Mouse (Mus musculus) spleen, adult 12 weeks (tissue): ENCODE measurements at regions not wholly inside any gene's neighbourhood (a gene's known extent, or its start where the extent isn't known, plus 50 kb on each side); places are given as distances from the start of the nearest gene placed in this dataset.

ENCODE experiments used
- DNase-seq: peaks from one replicate; pipeline ENCODE4 v3.0.0; 2022; ENCODE audit warnings: low spot score

DNA sequence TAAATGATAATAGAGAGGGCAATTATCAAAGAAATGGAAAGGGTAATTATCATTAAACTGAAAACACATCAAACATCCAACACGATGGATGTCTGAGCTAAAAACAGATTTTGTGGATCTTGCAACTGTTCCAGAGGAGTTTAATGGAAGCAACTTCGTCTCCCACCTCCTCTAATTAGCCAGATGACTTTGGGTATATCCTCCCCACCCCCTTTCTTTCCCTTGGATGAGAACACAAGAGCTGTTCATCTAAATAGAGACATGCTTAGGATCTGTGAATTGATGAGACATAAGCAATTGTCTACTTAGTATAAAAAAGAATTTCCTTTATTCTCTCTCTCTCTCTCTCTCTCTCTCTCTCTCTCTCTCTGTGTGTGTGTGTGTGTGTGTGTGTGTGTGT lies 333.7 kb upstream of the Adgrl2 start:
- DNase-seq: no peak

DNA sequence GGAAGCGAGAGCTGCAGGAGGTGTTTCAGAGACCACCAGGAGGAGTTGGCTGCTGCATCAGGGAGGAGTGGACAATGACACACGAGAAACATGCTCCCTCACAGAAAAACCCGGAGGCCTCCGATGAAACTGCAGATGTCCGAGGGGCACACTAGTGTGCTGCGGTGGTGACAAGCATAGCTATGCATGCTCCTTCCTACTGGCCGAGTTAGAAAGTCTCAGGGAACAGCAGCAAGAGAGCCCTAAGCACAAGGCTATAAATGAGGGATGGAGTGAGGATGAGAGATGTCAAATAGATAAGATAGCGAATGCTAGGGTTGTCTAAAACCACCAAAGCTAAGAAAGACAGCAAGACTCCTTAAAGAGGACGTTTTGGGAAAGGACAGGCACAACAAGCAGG lies 328.4 kb upstream of the Adgrl2 start:
- DNase-seq: no peak

DNA sequence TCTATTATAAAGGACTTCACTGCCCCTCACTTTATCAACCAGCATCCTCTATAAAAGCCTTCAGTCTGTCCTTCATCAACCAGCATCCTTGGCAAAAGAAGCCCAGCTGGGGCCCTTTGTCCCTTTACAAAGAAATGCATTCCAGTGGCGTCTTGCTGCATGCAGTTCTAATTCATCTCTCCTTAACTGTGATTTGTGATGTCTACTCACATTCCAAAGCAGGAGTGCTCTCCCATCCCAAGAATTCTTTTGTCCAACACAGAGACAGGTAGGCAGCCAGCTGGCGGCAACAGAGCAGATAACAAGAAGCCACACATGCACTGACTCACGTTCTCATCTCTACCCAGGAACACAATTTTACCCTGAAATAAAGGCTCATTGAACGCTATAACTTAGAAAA lies 323.9 kb upstream of the Adgrl2 start:
- DNase-seq: no peak

GRCm38 (mm10) chr3:149313217-149313616 lies 322.9 kb upstream of the Adgrl2 start:
- no peak for DNase-seq

DNA sequence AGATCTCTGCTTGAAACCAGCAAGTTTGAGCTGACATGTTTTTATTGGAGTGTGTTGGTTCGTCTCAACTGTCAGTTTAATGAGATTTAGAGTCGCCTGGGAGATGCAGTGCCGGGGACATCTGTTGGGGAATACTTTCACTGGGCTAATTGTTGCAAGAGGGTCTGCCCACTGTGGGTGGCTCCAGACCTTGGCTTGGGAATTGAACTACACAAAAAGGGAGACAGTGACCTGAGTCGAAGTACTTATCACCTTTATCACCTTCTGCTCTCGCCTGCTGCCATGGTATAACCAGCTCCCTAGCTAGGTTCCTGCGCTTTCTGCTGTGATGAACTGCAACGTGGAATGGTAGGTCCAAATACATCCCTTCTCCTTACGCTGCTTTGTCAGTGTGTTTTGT lies 321.2 kb upstream of the Adgrl2 start:
- no peak for DNase-seq

GRCm38 (mm10) chr3:149306709-149307108 lies 316.4 kb upstream of the Adgrl2 start:
- DNase-seq: no peak

- no peak for DNase-seq
These were observed 315.9 kb upstream of the Adgrl2 start for GRCm38 (mm10) chr3:149306291-149306690.

DNA sequence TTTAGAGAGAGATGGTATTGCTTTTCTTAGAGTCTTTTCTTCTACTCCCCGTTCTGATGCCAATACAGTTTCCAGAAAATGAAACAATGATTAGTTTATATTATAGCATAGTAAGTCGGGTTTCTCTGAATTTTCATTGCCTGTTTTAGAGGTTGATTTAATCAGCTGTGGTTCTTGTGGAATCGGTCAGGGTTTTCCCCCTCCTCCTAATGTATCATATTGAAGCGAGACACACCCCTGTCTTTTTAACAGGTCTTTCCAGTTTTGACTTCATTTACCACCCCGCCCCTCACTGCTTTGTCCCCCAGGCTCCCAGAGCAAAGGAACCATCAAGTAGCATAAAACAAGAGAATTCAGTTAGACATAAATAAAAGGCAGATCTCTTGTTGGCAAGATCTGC lies 315.1 kb upstream of the Adgrl2 start:
- DNase-seq: no peak

- DNase-seq: no peak
These were observed 314.7 kb upstream of the Adgrl2 start for GRCm38 (mm10) chr3:149305011-149305413.

- DNase-seq: no peak
These were observed 313.1 kb upstream of the Adgrl2 start for GRCm38 (mm10) chr3:149303418-149303817.

DNA sequence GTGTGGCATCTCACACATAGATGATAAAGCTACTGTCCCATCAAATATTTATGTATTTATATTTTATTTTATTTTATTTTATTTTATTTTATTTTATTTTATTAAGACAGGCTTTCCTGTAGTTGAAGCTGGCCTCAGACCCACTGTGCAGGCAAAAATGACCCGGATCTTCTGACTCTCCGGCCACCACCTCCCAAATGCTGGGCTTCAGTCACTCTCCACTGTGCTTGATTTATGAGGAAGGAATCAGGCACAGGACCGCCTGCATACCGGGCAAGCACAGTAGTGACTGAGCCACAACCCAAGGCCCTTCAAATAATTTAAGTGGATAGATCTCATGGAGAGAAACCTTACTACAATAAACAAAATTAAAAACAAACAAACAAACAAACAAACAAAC lies 309.6 kb upstream of the Adgrl2 start:
- DNase-seq: no peak

DNA sequence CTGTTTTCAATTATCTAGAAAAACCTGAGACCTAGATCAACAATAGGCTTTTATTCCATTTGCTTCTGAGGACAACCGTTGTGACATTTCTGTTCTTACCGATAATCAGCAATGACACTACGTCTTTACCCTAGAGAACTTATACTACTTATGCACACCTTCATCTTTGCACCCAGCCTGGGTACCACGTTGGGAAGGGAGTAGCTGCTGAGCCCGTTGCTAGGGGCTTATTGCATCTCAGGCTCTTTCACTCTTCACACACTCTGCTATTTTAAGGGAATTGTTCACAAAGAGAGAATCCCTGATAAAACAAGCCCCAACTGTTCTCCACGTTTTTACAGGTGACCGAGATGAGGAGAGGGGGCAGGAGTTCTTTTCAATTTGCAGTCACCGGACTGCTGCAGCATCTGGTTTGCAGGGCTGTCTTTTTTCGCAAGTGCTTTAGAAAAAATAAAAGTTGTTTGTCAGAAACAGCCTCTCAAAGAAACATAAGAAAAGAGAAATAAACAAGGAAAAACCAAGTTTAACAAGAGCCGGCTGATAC lies 306.1 kb upstream of the Adgrl2 start:
- no peak for DNase-seq

DNA sequence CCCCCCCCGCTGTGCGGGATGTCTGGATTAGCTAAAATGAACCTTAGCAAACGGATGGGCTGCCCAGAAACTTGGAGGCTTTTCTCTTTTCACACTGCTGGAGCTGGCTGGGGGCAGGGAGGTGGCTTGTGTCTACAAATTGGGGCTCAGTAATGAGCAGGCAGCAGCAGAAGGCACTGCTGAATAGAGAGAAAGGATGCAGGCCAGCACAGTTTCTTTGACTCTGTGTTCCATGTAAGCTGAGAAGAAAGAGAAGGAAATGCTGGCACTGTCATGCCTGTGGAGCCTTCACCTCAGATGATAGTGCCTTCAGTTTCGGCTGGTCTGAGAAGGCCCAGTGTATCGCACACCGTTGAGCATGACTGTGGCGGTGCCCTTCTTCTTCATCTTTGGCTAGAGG lies 305.6 kb upstream of the Adgrl2 start:
- no peak for DNase-seq

GRCm38 (mm10) chr3:149295257-149295831 lies 305.0 kb upstream of the Adgrl2 start:
- no peak for DNase-seq

DNA sequence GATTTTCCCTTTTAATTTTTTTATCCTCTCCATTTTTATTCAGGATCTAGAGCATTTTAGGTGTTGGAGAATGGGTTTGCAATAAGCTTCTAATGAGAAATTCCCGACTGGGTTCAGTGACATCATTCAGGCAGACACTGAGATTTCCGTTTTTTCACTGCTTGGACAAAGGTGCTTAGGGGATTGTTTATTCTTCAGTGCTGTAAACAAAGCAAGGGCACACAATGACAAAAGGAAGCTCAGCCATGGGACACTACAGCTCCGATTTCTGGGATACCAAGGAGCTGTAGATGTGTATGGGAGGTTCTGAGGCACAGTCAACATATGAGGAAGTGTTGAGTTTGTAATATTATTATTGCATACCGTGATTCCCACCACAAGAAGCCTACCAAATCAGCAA lies 304.1 kb upstream of the Adgrl2 start:
- no peak for DNase-seq

DNA sequence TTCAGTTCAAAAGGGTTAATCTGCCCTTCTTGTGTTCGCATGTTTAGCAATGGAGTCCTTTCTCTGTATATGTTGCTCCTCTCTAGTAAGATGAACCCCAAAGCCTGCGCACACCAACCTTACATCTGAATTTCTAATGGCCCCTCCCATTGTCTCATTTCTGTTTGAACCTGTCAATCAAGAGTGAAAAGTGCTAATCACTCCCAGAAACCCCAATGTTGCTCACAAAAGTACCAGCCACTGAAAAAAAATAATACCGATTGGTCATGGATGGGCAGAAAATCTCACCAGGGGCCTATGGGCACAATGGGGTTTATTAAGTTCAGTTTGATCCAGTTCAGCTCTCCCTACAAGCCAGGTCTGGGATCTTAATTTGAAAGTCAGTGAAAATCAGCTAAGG lies 302.1 kb upstream of the Adgrl2 start:
- DNase-seq: no peak

GRCm38 (mm10) chr3:149291473-149291872 lies 301.1 kb upstream of the Adgrl2 start:
- DNase-seq: no peak

DNA sequence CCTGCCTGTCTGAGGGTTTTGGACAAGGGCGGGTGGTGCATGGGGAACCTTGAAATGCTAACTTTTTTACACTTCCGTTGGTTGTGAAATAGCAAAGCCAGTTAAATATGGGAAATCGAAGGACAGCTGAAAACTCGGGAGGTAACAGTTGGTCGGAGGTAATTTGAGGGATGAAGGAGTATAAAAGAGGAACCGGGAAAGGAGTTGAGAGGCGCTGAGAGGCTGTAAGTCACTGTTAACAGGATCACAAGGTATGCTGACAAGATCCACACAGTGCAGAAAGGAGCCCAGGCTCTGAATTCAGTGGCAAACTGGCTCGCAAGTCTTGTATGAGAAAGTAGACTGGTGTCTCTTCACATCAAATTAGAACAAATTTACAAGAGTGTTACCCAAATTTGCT lies 299.9 kb upstream of the Adgrl2 start:
- no peak for DNase-seq

DNA sequence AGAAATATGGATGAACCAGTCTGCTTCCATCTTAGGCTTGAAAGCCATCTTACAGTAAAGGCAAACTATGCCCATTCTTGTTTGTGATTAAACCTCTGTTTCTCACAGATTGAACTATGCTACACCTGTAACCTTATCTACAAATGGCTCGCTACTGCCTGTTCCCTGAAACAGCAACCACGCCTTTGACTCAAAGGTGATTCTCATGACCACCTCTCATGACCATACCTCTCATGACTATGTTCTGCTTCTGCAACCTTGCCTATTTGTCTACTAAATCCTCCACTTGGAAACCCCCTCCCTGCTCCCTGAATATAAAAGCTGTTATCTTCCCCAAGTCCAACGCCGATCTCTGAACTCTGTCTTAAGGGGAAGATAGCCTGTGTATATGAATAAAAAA lies 296.7 kb upstream of the Adgrl2 start:
- DNase-seq: no peak

DNA sequence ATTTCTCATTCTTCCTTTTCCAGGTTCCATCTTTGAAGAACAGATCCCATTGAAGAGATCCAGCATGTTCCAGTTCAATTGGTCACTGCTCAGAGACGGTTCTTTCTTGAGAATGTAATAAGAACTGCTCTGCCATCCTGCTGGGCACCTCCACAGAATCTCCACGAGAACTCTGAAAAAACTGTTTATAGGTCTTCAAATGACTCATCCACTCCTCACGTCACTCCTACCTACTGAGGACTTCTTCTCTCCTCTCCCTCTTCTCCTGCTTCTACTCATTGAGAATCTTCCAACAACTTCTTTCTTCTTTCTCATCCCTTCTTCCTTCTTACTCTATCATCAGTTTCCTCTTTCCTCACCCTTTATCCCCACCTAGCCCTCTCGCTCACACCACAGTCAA lies 294.6 kb upstream of the Adgrl2 start:
- DNase-seq: no peak

GRCm38 (mm10) chr3:149280807-149281789 lies 290.7 kb upstream of the Adgrl2 start:
- no peak for DNase-seq

GRCm38 (mm10) chr3:149279338-149279737 lies 289.0 kb upstream of the Adgrl2 start:
- DNase-seq: no peak

DNA sequence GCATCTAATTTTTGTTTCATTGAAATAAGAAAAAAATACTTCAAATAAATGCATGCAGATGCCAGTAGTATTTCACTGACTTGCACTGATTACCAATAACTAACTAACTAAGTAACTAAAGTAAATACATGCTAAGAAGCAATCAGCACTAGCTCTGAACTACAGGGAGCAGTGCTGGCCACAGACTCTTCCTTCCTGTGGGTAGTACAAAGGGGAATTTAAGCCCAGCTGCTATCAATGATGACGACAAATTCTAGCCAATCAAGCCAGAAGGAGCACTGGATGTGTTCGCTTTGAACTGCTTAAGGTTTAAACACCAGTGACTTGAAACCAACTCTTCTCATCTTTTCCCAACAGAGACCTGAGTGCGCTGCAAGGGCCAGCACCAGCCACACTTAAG lies 287.5 kb upstream of the Adgrl2 start:
- no peak for DNase-seq
